Mouse (Mus musculus) T-helper 2 cell (primary cell): ENCODE results near the gene Tmem101.
"Not testable (repeated sequence)": the region's sequence is repeated elsewhere in the genome, so short reads cannot be mapped to it uniquely, and the experiment has no call there.

ENCODE experiments used
- in situ Hi-C: fragments of 300-600 bp; cut with MboI, MseI; formaldehyde crosslinking; loops from one replicate; pipeline ENCODE4 v1.15.1; 2025; ENCODE audit warnings: high pct_unique_total_duplicates

Gene Tmem101

GRCm38 (mm10) chr11:102156039-102156785 is at the start of gene Tmem101:
Tmem101 (minus strand) TSS chr11:102156404.
- in situ Hi-C loops, result no loop called here

- in situ Hi-C loops, result no loop called here
Observed at GRCm38 (mm10) chr11:102201408-102201821, 45.2 kb upstream of the Tmem101 start.

- in situ Hi-C loops, result no loop called here
Observed at GRCm38 (mm10) chr11:102199856-102200255, 43.7 kb upstream of the Tmem101 start.

GRCm38 (mm10) chr11:102198245-102198644 is 42.0 kb upstream of the Tmem101 start:
- in situ Hi-C loops, result no loop called here

- in situ Hi-C loops, result no loop called here
Observed at GRCm38 (mm10) chr11:102196018-102196797, 40.0 kb upstream of the Tmem101 start.

- in situ Hi-C loops, result no loop called here
Observed at GRCm38 (mm10) chr11:102193657-102194440, 37.6 kb upstream of the Tmem101 start.

GRCm38 (mm10) chr11:102190848-102191247 is 34.6 kb upstream of the Tmem101 start:
- in situ Hi-C loops, result no loop called here

GRCm38 (mm10) chr11:102189461-102190436 is 33.5 kb upstream of the Tmem101 start, which contains the start of gene G6pc3:
G6pc3 (plus strand) TSS chr11:102189620.
- in situ Hi-C loops, result no loop called here

- in situ Hi-C loops, result no loop called here
Observed at GRCm38 (mm10) chr11:102188980-102189379, 32.8 kb upstream of the Tmem101 start.

GRCm38 (mm10) chr11:102186235-102186634 is 30.0 kb upstream of the Tmem101 start:
- in situ Hi-C loops, result no loop called here

GRCm38 (mm10) chr11:102185677-102186076 is 29.5 kb upstream of the Tmem101 start:
- in situ Hi-C loops, result no loop called here

- in situ Hi-C loops, result no loop called here
Observed at GRCm38 (mm10) chr11:102184646-102185495, 28.7 kb upstream of the Tmem101 start, which contains the start of gene Lsm12. Lsm12 (minus strand) TSS chr11:102185296.

GRCm38 (mm10) chr11:102184253-102184645 is 28.0 kb upstream of the Tmem101 start:
- in situ Hi-C loops, result no loop called here

GRCm38 (mm10) chr11:102179836-102180235 is 23.6 kb upstream of the Tmem101 start:
- in situ Hi-C loops, result no loop called here

- in situ Hi-C loops, result no loop called here
Observed at GRCm38 (mm10) chr11:102168689-102169088, 12.5 kb upstream of the Tmem101 start.

- in situ Hi-C loops, result no loop called here
Observed at GRCm38 (mm10) chr11:102167539-102167938, 11.3 kb upstream of the Tmem101 start.

GRCm38 (mm10) chr11:102165971-102166722 is 9.9 kb upstream of the Tmem101 start:
- in situ Hi-C loops, result no loop called here

- in situ Hi-C loops, result no loop called here
Observed at GRCm38 (mm10) chr11:102159781-102160180, 3.6 kb upstream of the Tmem101 start.

GRCm38 (mm10) chr11:102158024-102158423 is 1.8 kb upstream of the Tmem101 start:
- in situ Hi-C loops, result not testable (repeated sequence)
